Mouse (Mus musculus): ENCODE results near the gene Ccdc174. TPM values are rescaled to one million over a fixed set of nuclear protein-coding genes. Genes with fewer than 3 reads are reported as not detected.
A peak's percentile ranks its signal among the peaks of the same experiment; 100 is the strongest.

Ccdc174 gene
- total RNA-seq (2017), result 71.7 and 104 TPM in 2 replicates

DNA sequence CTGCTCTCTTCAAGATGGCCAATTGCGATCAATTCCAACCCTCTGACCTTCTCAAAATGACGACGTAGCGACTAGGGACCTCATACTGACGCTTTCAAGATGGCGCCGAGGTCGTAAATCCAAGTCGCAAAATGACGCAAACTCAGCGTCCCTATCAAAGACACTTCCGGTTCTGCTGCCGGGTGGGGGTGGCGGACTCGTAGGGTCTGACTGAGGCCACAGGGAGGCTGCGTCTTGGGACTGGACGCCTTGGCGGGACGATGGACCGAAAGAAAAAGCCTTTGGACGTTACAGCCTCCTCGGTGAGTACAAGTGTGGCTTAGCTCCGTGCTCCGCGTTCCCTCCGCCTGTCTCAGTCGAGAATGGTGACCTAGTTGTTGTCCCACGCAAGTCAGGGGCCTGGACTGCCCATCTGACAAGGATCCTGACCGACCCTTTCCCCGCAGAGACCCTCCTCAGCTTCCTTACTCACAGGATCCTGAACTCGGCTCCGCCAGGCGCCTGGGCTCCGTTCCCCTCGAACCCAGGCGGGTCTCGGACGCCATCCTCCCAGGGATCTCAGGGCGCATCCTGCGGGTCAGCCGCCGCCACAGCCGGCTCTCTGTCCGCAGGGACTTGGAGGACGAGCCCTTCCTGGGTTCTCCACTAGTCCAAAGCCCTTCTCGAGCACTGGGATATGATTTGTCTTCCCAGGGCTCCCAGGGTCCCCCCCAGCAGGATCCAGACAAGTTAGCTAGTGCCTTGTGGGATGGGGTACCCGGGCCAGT is at the start of gene Ccdc174:
Gene Ccdc174, plus strand, starts transcription at position 169 of the 767 bp plus-strand sequence.
- peak; percentile 98 for ATAC-seq (replicated peaks in 1 of 2; ENCODE audit: insufficient read depth in 1 of 2, low FRiP score in 2 of 2, low TSS enrichment in 1 of 2, low read depth in 1 of 2, poor library complexity in 2 of 2, severe bottlenecking in 2 of 2)

DNA sequence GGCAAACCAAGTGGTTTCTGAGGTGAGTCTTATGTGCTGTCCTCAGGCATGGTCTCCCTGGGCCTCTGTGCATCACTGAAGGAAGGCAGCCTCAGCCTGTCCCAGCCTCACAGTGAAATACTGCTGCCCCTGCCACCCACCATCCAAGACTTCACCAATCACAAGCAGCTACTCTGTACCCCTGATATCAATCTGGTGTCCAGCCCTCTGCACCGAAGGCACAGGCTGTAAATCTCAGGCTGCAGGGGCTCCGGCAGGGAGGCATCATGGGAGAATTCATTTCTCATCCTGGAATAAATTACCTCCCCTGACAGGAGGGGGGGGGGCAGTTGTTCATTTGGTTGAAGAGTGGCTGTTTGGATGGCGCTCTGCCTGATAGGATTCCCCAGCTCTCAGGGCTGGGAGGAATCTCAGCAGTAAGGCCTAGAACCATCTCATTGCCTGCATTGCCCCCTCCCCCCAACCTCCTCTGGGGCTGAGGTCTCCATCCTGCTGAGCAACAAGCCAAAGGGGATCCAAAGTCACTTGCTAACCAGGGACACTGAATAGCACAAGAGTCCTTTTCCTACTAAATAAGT is 44.9 kb upstream of the Ccdc174 start:
- ATAC-seq (replicated peaks in 1 of 2; ENCODE audit: insufficient read depth in 1 of 2, low FRiP score in 2 of 2, low TSS enrichment in 1 of 2, low read depth in 1 of 2, poor library complexity in 2 of 2, severe bottlenecking in 2 of 2), result no peak

DNA sequence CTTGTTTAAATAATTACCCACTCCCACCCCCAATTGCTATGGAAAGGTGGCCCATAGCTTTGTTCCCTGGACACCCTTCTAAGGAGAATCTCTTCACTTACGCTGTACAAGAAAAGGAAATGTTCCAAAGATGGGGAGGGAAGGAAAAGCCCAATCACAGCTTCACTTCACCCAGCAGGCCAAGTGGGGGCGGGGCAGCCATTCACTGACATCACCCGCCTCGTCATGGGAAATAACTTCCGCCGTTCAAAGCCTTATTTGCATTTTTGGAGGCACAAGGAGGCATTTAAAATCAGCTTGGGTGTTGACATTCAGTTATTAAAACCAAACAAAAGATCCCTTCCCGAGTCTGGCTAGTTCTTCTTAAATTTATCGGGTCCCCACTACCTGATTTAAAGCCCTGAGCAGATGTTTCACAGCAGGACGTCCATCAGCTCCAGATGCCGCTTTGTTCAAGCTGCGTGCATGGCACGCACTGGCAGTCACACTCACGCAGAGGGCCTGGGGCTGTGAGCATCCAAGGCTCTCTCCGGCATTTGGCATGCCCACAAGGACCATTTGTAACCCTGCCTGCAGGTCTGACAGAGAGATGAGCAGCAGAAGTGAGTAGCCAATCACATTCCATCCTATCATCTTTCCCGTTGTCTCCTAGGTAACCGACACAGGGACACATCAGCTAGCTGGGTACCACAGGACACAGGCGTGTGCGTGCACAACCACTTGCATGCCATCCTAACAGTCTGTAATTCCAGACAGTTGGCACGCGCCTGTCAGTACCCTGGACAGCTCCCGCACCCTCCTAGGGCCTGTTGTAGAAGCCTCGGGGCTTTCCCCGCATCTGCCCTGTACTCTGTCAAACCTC is 38.6 kb upstream of the Ccdc174 start:
- ATAC-seq (replicated peaks in 1 of 2; ENCODE audit: insufficient read depth in 1 of 2, low FRiP score in 2 of 2, low TSS enrichment in 1 of 2, low read depth in 1 of 2, poor library complexity in 2 of 2, severe bottlenecking in 2 of 2), result peak; percentile 46 to 62; a peak in 3 of 4 replicates

DNA sequence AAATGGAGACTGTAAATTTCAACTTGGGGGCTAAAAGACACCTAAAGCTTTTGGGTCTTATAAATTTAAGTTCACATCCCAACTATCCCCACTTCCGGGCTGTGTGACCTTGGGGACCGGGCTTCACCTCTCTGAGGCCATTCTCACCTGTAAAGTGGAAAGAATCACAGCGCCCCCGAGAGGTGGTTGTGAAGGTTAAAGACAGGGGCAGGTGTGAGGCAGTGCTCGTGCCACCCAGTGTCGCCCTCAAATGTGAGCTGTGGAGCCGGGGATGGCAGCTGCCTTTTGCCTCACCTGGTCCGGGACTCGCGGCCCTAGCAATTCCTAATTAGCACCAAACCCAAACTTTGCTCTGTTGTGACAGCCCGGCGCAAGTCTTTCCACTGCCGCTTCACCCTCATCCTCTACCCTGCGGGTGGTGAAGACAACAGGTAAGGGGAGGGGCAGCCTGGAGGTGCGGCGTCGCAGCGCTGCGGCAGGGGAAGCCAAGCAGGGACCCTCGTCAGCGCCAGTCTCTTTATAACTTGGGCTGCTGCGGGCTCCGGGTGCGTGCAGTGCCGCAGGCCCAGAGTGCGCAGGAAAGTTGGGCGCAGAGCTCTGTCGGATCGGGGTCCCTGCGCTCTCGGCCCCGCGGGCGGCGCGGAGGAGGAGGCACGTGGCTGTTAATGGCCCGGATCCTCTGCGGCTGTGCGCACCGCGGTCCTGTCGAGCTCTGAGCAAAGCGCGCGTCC is 34.8 kb upstream of the Ccdc174 start:
- no peak for ATAC-seq (replicated peaks in 1 of 2; ENCODE audit: insufficient read depth in 1 of 2, low FRiP score in 2 of 2, low TSS enrichment in 1 of 2, low read depth in 1 of 2, poor library complexity in 2 of 2, severe bottlenecking in 2 of 2)

DNA sequence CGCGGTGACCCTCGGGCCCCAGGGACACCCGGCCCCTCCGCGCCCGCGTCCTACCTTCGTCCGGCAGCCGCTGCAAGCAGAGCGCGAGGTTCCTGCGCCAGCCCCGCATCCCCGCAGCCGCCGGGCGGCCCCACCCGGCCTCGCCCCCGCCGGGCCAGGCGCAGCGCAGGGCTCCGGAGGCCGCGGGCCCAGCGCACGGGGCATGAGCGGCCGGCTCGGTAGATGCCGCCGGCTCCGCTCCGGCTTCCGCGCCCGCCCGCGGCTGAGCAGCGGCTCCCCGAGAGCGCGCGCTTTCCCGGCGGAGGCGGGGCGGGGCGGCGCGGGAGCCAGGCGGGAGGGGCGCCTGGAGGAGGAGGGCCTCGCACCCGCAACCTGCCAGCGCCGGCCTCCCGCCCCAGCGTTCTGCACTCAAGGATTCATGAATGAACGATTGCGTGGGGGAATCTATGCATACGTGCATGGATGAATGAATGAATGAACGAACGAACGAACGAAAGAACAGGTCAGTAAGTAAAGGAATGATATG is 34.2 kb upstream of the Ccdc174 start:
- no peak for ATAC-seq (replicated peaks in 1 of 2; ENCODE audit: insufficient read depth in 1 of 2, low FRiP score in 2 of 2, low TSS enrichment in 1 of 2, low read depth in 1 of 2, poor library complexity in 2 of 2, severe bottlenecking in 2 of 2)

DNA sequence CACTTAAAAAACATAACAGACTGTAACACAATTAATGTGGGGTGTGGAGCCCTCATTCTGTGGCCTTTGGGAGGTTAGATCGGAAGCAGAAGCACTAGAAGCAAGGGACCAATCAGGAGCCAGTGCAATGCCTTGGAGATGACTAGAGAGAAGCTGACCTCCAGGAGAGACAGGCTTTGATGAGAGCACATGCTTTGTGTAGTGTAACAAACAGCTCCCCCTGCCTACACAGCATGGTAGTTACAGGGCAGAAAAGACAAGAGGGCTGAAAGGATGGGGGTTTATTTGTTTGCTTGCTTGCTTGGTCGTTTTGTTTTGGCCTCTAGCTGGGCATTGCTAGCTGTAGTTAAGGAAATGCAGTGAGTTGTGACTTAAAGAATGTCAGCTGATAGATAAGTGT is 25.3 kb upstream of the Ccdc174 start:
- ATAC-seq (replicated peaks in 1 of 2; ENCODE audit: insufficient read depth in 1 of 2, low FRiP score in 2 of 2, low TSS enrichment in 1 of 2, low read depth in 1 of 2, poor library complexity in 2 of 2, severe bottlenecking in 2 of 2), result peak; percentile 56 to 81; a peak in 2 of 4 replicates

DNA sequence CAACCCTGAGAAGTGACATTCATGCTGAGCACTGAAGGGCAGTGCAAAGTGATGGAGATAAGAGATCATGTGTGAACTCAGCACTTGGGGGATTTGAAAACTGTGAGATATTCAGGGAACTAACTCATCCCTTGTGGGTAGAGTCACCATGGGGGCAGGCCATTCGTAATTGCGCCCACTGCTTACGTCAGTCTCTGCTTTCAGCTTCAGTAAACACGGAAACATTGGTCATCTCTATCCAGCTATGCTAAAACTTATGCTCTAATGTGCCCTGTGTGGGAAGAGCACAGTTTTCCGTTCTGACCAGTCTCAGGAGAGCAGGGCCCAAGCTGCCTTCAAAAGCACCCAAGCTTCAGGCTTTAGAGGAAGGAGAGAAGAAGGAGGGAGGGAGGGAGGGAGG is 19.5 kb upstream of the Ccdc174 start:
- no peak for ATAC-seq (replicated peaks in 1 of 2; ENCODE audit: insufficient read depth in 1 of 2, low FRiP score in 2 of 2, low TSS enrichment in 1 of 2, low read depth in 1 of 2, poor library complexity in 2 of 2, severe bottlenecking in 2 of 2)

DNA sequence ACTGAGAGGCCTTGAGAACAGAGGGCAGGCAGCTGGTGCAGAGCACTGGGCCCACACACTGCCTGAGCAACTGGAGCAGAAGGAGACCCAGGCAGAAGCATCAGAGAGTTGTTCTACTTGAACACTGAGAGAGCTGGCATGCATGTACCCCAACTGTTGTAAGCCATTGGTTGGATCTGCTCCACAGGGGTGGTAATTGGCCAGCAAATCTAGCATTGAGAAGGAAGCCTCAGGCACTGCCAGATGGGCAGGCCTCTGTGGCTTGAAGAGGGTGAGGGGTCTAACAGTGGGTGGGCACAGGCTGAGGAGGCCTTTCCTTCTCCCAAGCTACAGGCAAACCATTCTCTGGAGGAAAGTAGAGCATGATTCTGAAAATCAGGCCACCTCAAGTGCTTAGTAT is 15.0 kb upstream of the Ccdc174 start:
- no peak for ATAC-seq (replicated peaks in 1 of 2; ENCODE audit: insufficient read depth in 1 of 2, low FRiP score in 2 of 2, low TSS enrichment in 1 of 2, low read depth in 1 of 2, poor library complexity in 2 of 2, severe bottlenecking in 2 of 2)

DNA sequence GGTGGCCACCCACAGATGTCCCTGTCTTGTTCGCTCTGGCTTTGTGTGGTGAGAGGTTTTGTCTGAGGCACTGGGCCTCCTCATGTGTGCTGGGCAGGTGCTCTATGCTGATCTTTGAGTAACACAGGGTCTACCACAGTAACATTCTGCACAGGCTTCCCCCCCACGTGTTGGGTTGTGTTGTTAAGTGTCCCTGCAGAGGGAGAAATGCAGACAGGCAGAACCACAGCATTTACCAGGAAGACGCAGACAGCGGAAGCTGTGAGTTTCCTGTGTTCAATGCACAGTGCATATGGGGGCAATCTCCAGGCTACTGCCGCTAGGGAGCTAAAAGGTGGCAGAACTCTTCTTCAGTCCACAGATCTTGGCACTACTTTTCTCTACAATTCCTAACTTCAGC is 13.3 kb upstream of the Ccdc174 start:
- ATAC-seq (replicated peaks in 1 of 2; ENCODE audit: insufficient read depth in 1 of 2, low FRiP score in 2 of 2, low TSS enrichment in 1 of 2, low read depth in 1 of 2, poor library complexity in 2 of 2, severe bottlenecking in 2 of 2), result 0 out of 4 replicates have a peak, but pooled peaks of 1 of the 2 experiments have one; percentile 14

DNA sequence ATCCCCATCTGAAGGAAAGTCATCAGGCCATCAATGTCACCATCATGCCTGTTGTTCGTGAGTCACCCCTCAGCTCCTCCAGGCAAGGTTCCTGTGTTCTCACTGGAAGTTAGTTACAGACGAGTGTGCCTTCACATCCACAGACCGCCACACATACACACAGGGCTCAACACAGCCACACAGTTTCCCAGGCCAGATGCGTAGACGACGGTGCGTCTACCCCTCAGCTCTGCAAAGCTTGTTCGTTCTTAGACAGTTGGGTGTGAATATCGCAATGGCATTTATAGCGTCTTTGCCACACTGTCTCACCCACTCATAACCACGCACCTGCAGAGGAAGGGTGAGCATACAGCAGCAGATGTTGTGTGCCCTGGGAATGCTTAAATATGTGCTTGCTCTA is 12.3 kb upstream of the Ccdc174 start:
- ATAC-seq (replicated peaks in 1 of 2; ENCODE audit: insufficient read depth in 1 of 2, low FRiP score in 2 of 2, low TSS enrichment in 1 of 2, low read depth in 1 of 2, poor library complexity in 2 of 2, severe bottlenecking in 2 of 2), result no peak

DNA sequence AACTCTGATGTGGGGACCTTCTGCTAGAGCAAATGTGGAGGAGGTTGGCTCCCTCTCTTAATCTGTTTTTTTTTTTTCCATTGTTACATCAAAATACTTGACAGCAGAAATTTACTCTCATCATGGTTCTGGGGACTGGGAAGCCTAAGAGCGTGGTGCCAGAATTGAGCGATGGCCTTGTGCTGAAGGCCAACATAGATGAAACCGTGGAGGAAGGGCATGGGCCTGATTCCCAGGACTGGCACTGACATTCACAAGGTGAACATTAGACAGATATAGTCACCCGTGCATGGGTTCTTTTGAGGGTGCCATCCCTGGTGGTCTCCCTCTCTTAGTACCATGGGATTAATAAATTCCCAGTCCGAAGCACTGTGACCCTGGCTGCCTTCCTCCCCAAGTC is 9.8 kb upstream of the Ccdc174 start:
- ATAC-seq (replicated peaks in 1 of 2; ENCODE audit: insufficient read depth in 1 of 2, low FRiP score in 2 of 2, low TSS enrichment in 1 of 2, low read depth in 1 of 2, poor library complexity in 2 of 2, severe bottlenecking in 2 of 2), result no peak

DNA sequence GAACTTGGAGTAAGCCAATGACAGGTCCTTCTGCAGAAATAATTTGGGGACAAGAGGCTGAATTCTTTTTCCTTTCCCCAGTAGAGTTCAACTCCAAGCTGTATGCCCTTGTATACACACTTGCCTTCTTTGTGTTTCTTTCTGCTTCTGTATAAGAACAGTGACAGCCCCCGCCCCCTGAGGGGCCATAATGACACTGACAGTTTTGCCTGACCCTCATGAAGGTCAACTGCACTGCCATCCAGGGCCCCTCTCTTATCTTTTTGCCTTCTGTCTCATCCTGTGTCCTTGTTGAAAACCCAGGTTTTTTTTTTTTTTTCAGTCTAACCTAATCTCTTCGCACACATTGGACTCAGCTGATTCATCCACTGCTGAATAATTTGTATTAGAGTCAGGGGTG is 5.1 kb upstream of the Ccdc174 start:
- no peak for ATAC-seq (replicated peaks in 1 of 2; ENCODE audit: insufficient read depth in 1 of 2, low FRiP score in 2 of 2, low TSS enrichment in 1 of 2, low read depth in 1 of 2, poor library complexity in 2 of 2, severe bottlenecking in 2 of 2)

DNA sequence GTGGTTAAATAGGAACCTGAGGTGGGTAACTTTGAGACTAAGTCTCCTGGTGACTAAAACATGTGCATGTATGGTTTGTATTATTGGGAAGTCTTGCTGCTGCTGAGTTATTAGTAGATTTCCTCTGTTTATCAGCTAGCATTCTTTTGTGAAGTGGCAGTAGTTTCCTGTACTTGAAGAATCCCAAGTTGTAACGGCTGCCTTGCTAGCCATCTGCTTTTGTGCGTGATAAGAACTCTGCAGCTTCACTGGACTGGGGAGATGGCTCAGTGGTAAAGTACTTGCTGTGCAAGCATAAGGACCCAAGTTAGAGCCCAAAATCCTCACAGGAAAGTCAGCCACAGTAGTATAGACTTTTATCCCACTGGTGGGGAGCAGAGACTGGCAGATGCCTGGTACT is 6.0 kb downstream of the Ccdc174 start:
- ATAC-seq (replicated peaks in 1 of 2; ENCODE audit: insufficient read depth in 1 of 2, low FRiP score in 2 of 2, low TSS enrichment in 1 of 2, low read depth in 1 of 2, poor library complexity in 2 of 2, severe bottlenecking in 2 of 2), result no peak

DNA sequence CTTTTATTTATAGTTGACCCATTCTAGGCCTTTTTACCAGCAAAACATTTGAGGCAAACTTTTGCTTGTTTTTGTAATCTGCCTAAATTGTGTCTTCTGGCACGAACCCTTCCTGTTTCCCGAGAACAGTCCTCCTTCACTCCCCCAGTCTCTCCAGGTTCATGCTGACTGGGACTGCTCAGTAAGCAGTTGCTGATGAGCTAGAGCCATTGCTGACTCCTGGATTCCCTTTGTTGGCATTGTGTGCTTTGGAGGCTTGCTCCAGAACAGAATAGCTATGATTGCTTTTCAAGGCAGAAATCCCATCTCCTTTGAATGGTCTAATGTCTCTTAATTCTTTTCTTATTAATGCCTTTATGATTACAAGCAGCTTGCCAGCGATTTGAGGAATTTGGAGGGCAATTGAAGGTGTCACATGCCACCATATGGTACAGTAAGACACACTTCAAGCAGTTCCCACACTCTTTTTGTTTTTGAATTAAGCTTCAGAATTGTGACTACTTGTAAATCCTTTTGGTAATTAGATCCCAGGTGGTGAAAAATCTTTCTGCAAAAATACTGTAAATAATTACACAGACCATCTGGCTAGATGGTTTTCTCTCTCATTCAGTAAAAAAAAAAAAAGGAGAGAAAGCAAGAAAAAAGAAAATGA is 11.5 kb downstream of the Ccdc174 start:
- no peak for ATAC-seq (replicated peaks in 1 of 2; ENCODE audit: insufficient read depth in 1 of 2, low FRiP score in 2 of 2, low TSS enrichment in 1 of 2, low read depth in 1 of 2, poor library complexity in 2 of 2, severe bottlenecking in 2 of 2)

DNA sequence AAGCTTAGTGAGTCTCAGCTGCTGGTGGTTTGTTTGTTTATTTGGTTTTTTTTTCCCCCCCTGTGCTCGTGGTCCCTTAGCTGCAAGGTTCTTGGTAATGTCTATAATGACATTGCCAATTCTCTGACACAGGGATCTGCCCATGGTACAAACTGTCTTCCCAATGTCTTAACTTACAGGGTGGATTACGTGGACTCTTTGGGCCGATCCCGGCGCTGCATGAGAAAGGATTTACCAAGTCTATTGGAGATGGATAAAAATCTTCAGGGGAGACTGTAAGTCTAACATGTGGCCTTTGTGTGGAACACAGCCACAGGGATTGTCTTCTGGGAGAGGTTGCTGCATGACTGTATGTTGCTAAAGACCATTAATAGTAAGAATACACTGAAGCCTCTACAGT is 12.8 kb downstream of the Ccdc174 start:
- no peak for ATAC-seq (replicated peaks in 1 of 2; ENCODE audit: insufficient read depth in 1 of 2, low FRiP score in 2 of 2, low TSS enrichment in 1 of 2, low read depth in 1 of 2, poor library complexity in 2 of 2, severe bottlenecking in 2 of 2)

DNA sequence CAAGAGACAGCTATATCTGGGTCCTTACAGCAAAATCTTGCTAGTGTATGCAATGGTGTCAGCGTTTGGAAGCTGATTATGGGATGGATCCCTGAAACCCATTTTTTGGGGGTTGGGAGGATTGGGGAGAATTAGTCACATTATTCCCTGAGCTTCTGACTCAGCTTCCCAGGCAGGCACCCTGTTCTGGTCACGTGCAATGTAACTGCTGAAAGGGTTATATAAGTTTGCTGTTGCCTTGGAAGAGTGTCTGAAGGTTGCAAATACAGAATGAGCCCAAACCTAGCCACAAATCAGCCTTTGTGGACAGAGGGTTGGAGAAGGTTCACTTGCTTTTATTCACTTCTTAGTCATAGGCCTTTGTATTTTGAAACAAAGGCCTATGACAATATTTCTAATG is 13.9 kb downstream of the Ccdc174 start:
- ATAC-seq (replicated peaks in 1 of 2; ENCODE audit: insufficient read depth in 1 of 2, low FRiP score in 2 of 2, low TSS enrichment in 1 of 2, low read depth in 1 of 2, poor library complexity in 2 of 2, severe bottlenecking in 2 of 2), result no peak

DNA sequence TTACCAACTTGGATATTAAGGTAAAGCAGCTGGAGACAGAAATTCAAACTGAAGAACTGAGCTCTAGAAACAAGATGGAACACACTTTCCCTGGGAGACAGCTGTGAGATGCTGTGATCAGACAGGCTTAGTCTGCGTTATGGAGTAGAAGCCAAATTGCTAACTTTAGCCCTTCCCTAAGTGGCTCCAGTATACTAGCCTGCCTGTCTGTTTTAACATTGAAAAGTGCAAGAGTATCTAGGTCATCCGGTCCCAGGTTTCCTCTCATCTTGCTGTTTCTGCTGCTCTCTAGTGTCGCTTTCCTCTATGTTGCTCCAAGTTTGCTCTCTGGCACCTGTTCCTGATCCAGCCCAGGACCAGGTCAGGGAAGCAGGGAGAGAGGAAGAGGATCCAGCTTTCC is 18.9 kb downstream of the Ccdc174 start:
- ATAC-seq (replicated peaks in 1 of 2; ENCODE audit: insufficient read depth in 1 of 2, low FRiP score in 2 of 2, low TSS enrichment in 1 of 2, low read depth in 1 of 2, poor library complexity in 2 of 2, severe bottlenecking in 2 of 2), result no peak
